Mouse (Mus musculus) B cell, adult 67 days (primary cell): ENCODE measurements around the gene Mob1a. TPM values are rescaled to one million over a fixed set of nuclear protein-coding genes. Genes with fewer than 3 reads are reported as not detected.

ENCODE experiments used
- total RNA-seq, 2 experiments: library from RNA; stranded (reverse); gene quantifications; 4 replicates each; pipeline ENCODE4 v1.2.4; 2023

Mob1a gene
- total RNA-seq: 100 to 1,000 TPM; 153 to 161 TPM

DNA sequence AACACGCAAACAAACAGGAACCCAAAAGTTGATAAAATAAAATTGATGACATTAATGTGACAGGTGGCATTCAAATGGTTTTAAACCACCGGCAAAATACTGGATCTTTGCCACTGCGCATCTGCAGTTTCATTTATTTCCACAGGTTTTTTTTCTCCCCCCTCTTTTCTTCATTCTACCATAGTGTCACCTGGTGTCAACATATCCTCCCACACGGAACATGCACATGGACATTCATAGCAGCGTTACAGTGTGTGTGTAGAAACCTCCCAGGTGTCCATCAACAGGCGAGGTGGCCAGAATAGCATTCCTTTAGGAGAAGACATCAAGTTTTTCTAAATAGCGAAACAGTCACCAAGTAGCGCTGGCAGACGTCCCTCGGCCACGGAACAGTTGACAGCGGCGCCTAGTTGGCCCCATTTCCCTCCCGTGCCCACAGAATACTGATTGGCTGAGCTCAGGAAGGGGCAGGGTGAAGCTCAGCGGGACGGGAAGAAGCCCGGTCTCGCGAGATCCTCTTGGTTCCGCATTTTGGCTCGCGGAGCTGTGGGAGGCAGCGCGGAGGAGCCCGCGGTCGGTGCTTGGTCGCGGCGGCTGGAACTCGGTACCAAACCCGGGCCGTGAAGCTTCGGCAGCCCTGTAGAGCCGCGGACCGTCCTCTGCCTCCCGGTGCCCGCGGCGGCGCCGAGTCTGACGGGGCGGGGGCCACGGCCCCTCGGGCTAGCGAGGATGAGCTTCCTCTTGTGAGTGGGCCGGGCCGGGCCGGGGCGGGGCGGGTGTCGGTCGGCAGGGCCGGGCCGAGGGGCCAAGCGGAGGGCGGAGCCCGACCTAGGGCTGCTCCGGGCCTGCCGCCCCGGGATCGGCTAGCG is at the start of gene Mob1a, which contains the start of gene Mthfd2:
Gene Mob1a (plus strand): TSS at position 492 of the 869 bp plus-strand sequence.
Gene Mthfd2 (minus strand): TSS at position 384 of the 869 bp plus-strand sequence.

DNA sequence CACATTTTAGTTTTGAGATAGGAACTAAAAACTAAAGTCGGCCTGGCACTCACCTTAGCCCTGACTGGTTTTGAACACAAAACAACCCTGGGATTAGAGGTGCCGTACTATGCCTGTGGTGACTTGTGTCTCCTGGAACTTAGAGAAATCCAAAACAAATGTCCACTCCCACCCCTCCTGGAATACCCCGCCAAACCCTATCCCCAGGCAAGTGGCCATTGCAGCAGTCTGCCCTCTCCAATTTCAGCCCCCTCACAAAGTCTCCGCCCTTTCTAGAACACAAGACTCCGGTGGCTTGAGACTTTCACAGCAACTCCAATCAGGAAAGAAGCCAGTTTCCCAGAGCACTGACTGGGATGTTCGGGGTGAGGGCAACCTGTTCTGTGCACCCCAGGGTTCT is 23.1 kb downstream of the Mob1a start, which contains the start of gene Bola3:
Gene Bola3 (plus strand): TSS at position 275 of the 400 bp plus-strand sequence.

Other genes starting within 250 kb of the Mob1a start
- gene Pcgf1, start 248.1 kb upstream of the Mob1a start, total RNA-seq: 10 to 100 TPM; 20.2 to 26.1 TPM
- under 1 TPM in 1 of 2 experiments, not detected in 1; 0.70 TPM for gene Lbx2, start 239.6 kb upstream of the Mob1a start, total RNA-seq
- 10 to 100 TPM; 19.5 to 25.7 TPM for gene Ccdc142, start 224.4 kb upstream of the Mob1a start, total RNA-seq
- gene Gm42688, start 224.4 kb upstream of the Mob1a start, total RNA-seq: 10 to 100 TPM; 13.5 to 17.0 TPM
- 10 to 100 TPM; 29.8 to 35.3 TPM for gene Mrpl53, start 217.0 kb upstream of the Mob1a start, total RNA-seq
- 10 to 100 TPM; 37.3 to 49.6 TPM for gene Mogs, start 210.5 kb upstream of the Mob1a start, total RNA-seq
- 10 to 100 TPM; 46.4 to 46.7 TPM for gene Wbp1, start 204.5 kb upstream of the Mob1a start, total RNA-seq
- gene Ino80b, start 200.6 kb upstream of the Mob1a start, total RNA-seq: 10 to 100 TPM; 35.6 to 40.9 TPM
- not detected for gene Rtkn, start 190.6 kb upstream of the Mob1a start, total RNA-seq
- gene Wdr54, start 169.6 kb upstream of the Mob1a start, total RNA-seq: 1 to 10 TPM; 1.1 to 1.8 TPM
- gene 1700003E16Rik, start 169.6 kb upstream of the Mob1a start, total RNA-seq: not detected
- 100 to 1,000 TPM; 113 to 115 TPM for gene Dctn1, start 160.1 kb upstream of the Mob1a start, total RNA-seq
- not detected for gene Slc4a5, start 106.2 kb upstream of the Mob1a start, total RNA-seq
- gene Mthfd2, start 108 bp upstream of the Mob1a start, total RNA-seq: 10 to 100 TPM; 12.7 to 14.5 TPM
- 10 to 100 TPM; 26.0 to 34.8 TPM for gene Bola3, start 23.1 kb downstream of the Mob1a start, total RNA-seq
- gene Tet3, start 133.1 kb downstream of the Mob1a start, total RNA-seq: 10 to 100 TPM; 82.0 to 89.5 TPM
- gene Dguok, start 181.0 kb downstream of the Mob1a start, total RNA-seq: 10 to 100 TPM; 54.7 to 81.8 TPM
- gene Actg2, start 210.2 kb downstream of the Mob1a start, total RNA-seq: not detected
- gene Stambp, start 246.7 kb downstream of the Mob1a start, total RNA-seq: 10 to 100 TPM; 19.8 to 21.8 TPM